Mouse (Mus musculus) neural tube, embryonic 13.5 days (tissue): Measurements from ENCODE around the gene Fam83f. TPM values are rescaled to one million over a fixed set of nuclear protein-coding genes. Genes with fewer than 3 reads are reported as not detected.

Experiments used
- ATAC-seq: fragments of 200-750 bp; cut with Nextera tagmentation; 2 replicates; pipeline ENCODE4 v1.8.0; 2017; ENCODE audit warnings: low read depth, mild to moderate bottlenecking, moderate TSS enrichment, moderate library complexity
- H3K27ac ChIP-seq: fragments of 300-500 bp; sonication (generic); replicated peaks from 2 replicates; pipeline ENCODE4 v1.5.1; 2015; ENCODE audit warnings: moderate library complexity, mild to moderate bottlenecking, inconsistent platforms
- H3K27me3 ChIP-seq: fragments of 300-500 bp; sonication (generic); 2 replicates; pipeline ENCODE4 v1.6.1; 2015; ENCODE audit warnings: mild to moderate bottlenecking, inconsistent platforms
- H3K36me3 ChIP-seq: fragments of 300-500 bp; sonication (generic); 2 replicates; pipeline ENCODE4 v1.6.1; 2015; ENCODE audit warnings: mild to moderate bottlenecking, inconsistent platforms
- H3K4me1 ChIP-seq: fragments of 300-500 bp; sonication (generic); replicated peaks from 2 replicates; pipeline ENCODE4 v1.6.1; 2015; ENCODE audit warnings: inconsistent platforms
- H3K4me2 ChIP-seq: fragments of 300-500 bp; sonication (generic); 2 replicates; pipeline ENCODE4 v1.6.1; 2015; ENCODE audit warnings: inconsistent platforms, mild to moderate bottlenecking, moderate library complexity
- H3K4me3 ChIP-seq: fragments of 300-500 bp; sonication (generic); 2 replicates; pipeline ENCODE4 v1.5.1; 2015; ENCODE audit warnings: mild to moderate bottlenecking, inconsistent platforms
- H3K9ac ChIP-seq: fragments of 300-500 bp; sonication (generic); 2 replicates; pipeline ENCODE4 v1.6.1; 2015; ENCODE audit warnings: moderate library complexity, mild to moderate bottlenecking, inconsistent platforms
- H3K9me3 ChIP-seq: fragments of 300-500 bp; sonication (generic); 2 replicates; pipeline ENCODE4 v1.6.1; 2016; ENCODE audit warnings: inconsistent platforms
- WGBS: fragments of 180-500 bp; shearing (Covaris S2); methylation state at CpG from one replicate; pipeline ENCODE4 v1.1.7; 2015; 5-methylcytosine and 5-hydroxymethylcytosine counted together
- polyA plus RNA-seq: library from polyadenylated mRNA; unstranded; fragments of >200 nt; fragmentation: Nextera tagmentation; extraction: Ambion mirVana; gene quantifications from 2 replicates; pipeline ENCODE4 v1.2.1, GENCODE M21; 2015

Gene Fam83f
- polyA plus RNA-seq = 0.22 and 0.28 TPM in 2 replicates

GRCm38 (mm10) chr15:80671295-80672252 is at the start of gene Fam83f:
Fam83f (plus strand) TSS chr15:80671847.
- 0 out of 2 replicates have a peak, but pooled peaks cover 7% of the 10 kb centered on the region for H3K9me3 ChIP-seq
- H3K4me3 ChIP-seq = peak within 1 kb of the TSS; percentile 41
- 4% methylated on average over 85 of the region's 85 CpGs for WGBS
- H3K36me3 ChIP-seq = no peaks in the 10 kb centered on the region
- H3K4me1 ChIP-seq = peaks cover 12% of the 10 kb centered on the region
- H3K27ac ChIP-seq = no peak within 1 kb of the TSS
- H3K9ac ChIP-seq = peak within 1 kb of the TSS; percentile 62
- peaks cover 48% of the 10 kb centered on the region for H3K27me3 ChIP-seq
- ATAC-seq = peak; percentile 56; the same call in 1 of the 2 replicates
- peak within 1 kb of the TSS; percentile 65 for H3K4me2 ChIP-seq

- Histone ChIP-seq H3K4me2 (no peak overlapping the region), H3K27ac (peak overlapping the region; percentile 7; the same call in 1 of the 2 replicates), H3K9ac (no peak overlapping the region), H3K9me3 (no peaks in the 10 kb centered on the region), H3K36me3 (no peaks in the 10 kb centered on the region), H3K4me1 (peaks cover 31% of the 10 kb centered on the region), H3K4me3 (no peak overlapping the region), H3K27me3 (0 out of 2 replicates have a peak, but pooled peaks cover 3% of the 10 kb centered on the region)
- ATAC-seq = 0 out of 2 replicates have a peak, but pooled peaks have one; percentile 36
- WGBS = 55% methylated on average over 8 of the region's 8 CpGs
Observed at GRCm38 (mm10) chr15:80623171-80623837, 48.3 kb upstream of the Fam83f start.

GRCm38 (mm10) chr15:80626472-80626871 is 45.2 kb upstream of the Fam83f start:
- Histone ChIP-seq H3K4me2 (no peak overlapping the region), H3K4me1 (peaks cover 20% of the 10 kb centered on the region), H3K36me3 (no peaks in the 10 kb centered on the region), H3K9ac (no peak overlapping the region), H3K9me3 (no peaks in the 10 kb centered on the region), H3K27ac (no peak overlapping the region), H3K27me3 (0 out of 2 replicates have a peak, but pooled peaks cover 3% of the 10 kb centered on the region), H3K4me3 (no peak overlapping the region)
- ATAC-seq = no peak
- whole genome bisulfite sequencing = 56% methylated on average over 6 of the region's 6 CpGs

GRCm38 (mm10) chr15:80630147-80630546 is 41.5 kb upstream of the Fam83f start:
- H3K27me3 ChIP-seq = 0 out of 2 replicates have a peak, but pooled peaks cover 2% of the 10 kb centered on the region
- no peak overlapping the region for H3K4me2 ChIP-seq
- no peak overlapping the region for H3K27ac ChIP-seq
- H3K9ac ChIP-seq = no peak overlapping the region
- no peak for ATAC-seq
- 77% methylated on average over 7 of the region's 7 CpGs for WGBS
- no peaks in the 10 kb centered on the region for H3K4me1 ChIP-seq
- no peaks in the 10 kb centered on the region for H3K36me3 ChIP-seq
- H3K9me3 ChIP-seq = no peaks in the 10 kb centered on the region
- no peak overlapping the region for H3K4me3 ChIP-seq

GRCm38 (mm10) chr15:80630711-80631110 is 40.9 kb upstream of the Fam83f start:
- no peak for ATAC-seq
- WGBS = 71% methylated on average over 14 of the region's 14 CpGs
- Histone ChIP-seq H3K4me3 (no peak overlapping the region), H3K4me1 (no peaks in the 10 kb centered on the region), H3K4me2 (no peak overlapping the region), H3K27me3 (no peaks in the 10 kb centered on the region), H3K9ac (no peak overlapping the region), H3K36me3 (no peaks in the 10 kb centered on the region), H3K27ac (no peak overlapping the region), H3K9me3 (no peaks in the 10 kb centered on the region)

- H3K9ac ChIP-seq = no peak overlapping the region
- WGBS = 83% methylated on average over 2 of the region's 2 CpGs
- no peak overlapping the region for H3K27ac ChIP-seq
- H3K4me3 ChIP-seq = no peak overlapping the region
- no peaks in the 10 kb centered on the region for H3K27me3 ChIP-seq
- ATAC-seq = no peak
- no peaks in the 10 kb centered on the region for H3K4me1 ChIP-seq
- H3K36me3 ChIP-seq = no peaks in the 10 kb centered on the region
- H3K4me2 ChIP-seq = no peak overlapping the region
- no peaks in the 10 kb centered on the region for H3K9me3 ChIP-seq
Observed at GRCm38 (mm10) chr15:80631311-80631710, 40.3 kb upstream of the Fam83f start.

GRCm38 (mm10) chr15:80632280-80632893 is 39.3 kb upstream of the Fam83f start:
- Histone ChIP-seq H3K9me3 (no peaks in the 10 kb centered on the region), H3K27ac (no peak overlapping the region), H3K9ac (no peak overlapping the region), H3K27me3 (no peaks in the 10 kb centered on the region), H3K4me1 (no peaks in the 10 kb centered on the region), H3K4me3 (no peak overlapping the region), H3K4me2 (no peak overlapping the region), H3K36me3 (no peaks in the 10 kb centered on the region)
- WGBS = 91% methylated on average over 13 of the region's 13 CpGs
- no peak for ATAC-seq

GRCm38 (mm10) chr15:80634391-80635193 is 37.1 kb upstream of the Fam83f start:
- ATAC-seq = no peak
- no peaks in the 10 kb centered on the region for H3K4me1 ChIP-seq
- no peaks in the 10 kb centered on the region for H3K9me3 ChIP-seq
- no peak overlapping the region for H3K4me2 ChIP-seq
- H3K27ac ChIP-seq = no peak overlapping the region
- no peak overlapping the region for H3K4me3 ChIP-seq
- peaks cover 2% of the 10 kb centered on the region; the same call in 1 of the 2 replicates for H3K27me3 ChIP-seq
- H3K9ac ChIP-seq = no peak overlapping the region
- 63% methylated on average over 11 of the region's 11 CpGs for WGBS
- H3K36me3 ChIP-seq = no peaks in the 10 kb centered on the region

- Histone ChIP-seq H3K9ac (no peak overlapping the region), H3K9me3 (no peaks in the 10 kb centered on the region), H3K4me3 (no peak overlapping the region), H3K27ac (no peak overlapping the region), H3K36me3 (no peaks in the 10 kb centered on the region), H3K4me2 (no peak overlapping the region), H3K4me1 (no peaks in the 10 kb centered on the region), H3K27me3 (peaks cover 2% of the 10 kb centered on the region; the same call in 1 of the 2 replicates)
- ATAC-seq = no peak
- 60% methylated on average over 13 of the region's 13 CpGs for WGBS
Observed at GRCm38 (mm10) chr15:80636757-80637372, 34.8 kb upstream of the Fam83f start.

- peaks cover 2% of the 10 kb centered on the region; the same call in 1 of the 2 replicates for H3K27me3 ChIP-seq
- ATAC-seq = no peak
- no peaks in the 10 kb centered on the region for H3K36me3 ChIP-seq
- no peaks in the 10 kb centered on the region for H3K9me3 ChIP-seq
- no peaks in the 10 kb centered on the region for H3K4me1 ChIP-seq
- H3K4me3 ChIP-seq = no peak overlapping the region
- no peak overlapping the region for H3K4me2 ChIP-seq
- H3K27ac ChIP-seq = no peak overlapping the region
- 65% methylated on average over 11 of the region's 11 CpGs for WGBS
- no peak overlapping the region for H3K9ac ChIP-seq
Observed at GRCm38 (mm10) chr15:80639071-80639702, 32.5 kb upstream of the Fam83f start.
